Mouse (Mus musculus) mature B cell (primary cell): ENCODE results near the gene Hes6.

Source experiments
- in situ Hi-C: fragments of 300-500 bp; cut with MboI; formaldehyde crosslinking; loops from 2 replicates; pipeline ENCODE4 v1.14.3; 2019

The Hes6 gene

GRCm38 (mm10) chr1:91405406-91406169 is 8.2 kb downstream of the Hes6 start:
- in situ Hi-C loops, result no loop called here

GRCm38 (mm10) chr1:91404976-91405375 is 8.9 kb downstream of the Hes6 start:
- in situ Hi-C loops, result no loop called here

GRCm38 (mm10) chr1:91398260-91399062 is 15.4 kb downstream of the Hes6 start, which contains the start of gene Ilkap:
Gene Ilkap, minus strand, starts transcription at chr1:91398815.
- in situ Hi-C loops, result no loop called here

- in situ Hi-C loops, result no loop called here
Observed at GRCm38 (mm10) chr1:91397927-91398259, 15.9 kb downstream of the Hes6 start.

GRCm38 (mm10) chr1:91390369-91390768 is 23.5 kb downstream of the Hes6 start:
- in situ Hi-C loops, result no loop called here

- in situ Hi-C loops, result no loop called here
Observed at GRCm38 (mm10) chr1:91381091-91381471, 32.8 kb downstream of the Hes6 start.

GRCm38 (mm10) chr1:91380453-91381090 is 33.3 kb downstream of the Hes6 start:
- in situ Hi-C loops, result no loop called here

- in situ Hi-C loops, result no loop called here
Observed at GRCm38 (mm10) chr1:91373414-91373835, 40.4 kb downstream of the Hes6 start.

- in situ Hi-C loops, result no loop called here
Observed at GRCm38 (mm10) chr1:91370055-91370454, 43.8 kb downstream of the Hes6 start.

GRCm38 (mm10) chr1:91369408-91369807 is 44.4 kb downstream of the Hes6 start:
- in situ Hi-C loops, result no loop called here

- in situ Hi-C loops, result no loop called here
Observed at GRCm38 (mm10) chr1:91367295-91367694, 46.5 kb downstream of the Hes6 start.

- in situ Hi-C loops, result no loop called here
Observed at GRCm38 (mm10) chr1:91366215-91367108, 47.4 kb downstream of the Hes6 start, which contains the start of gene Erfe. Gene Erfe, plus strand, starts transcription at chr1:91366430.

GRCm38 (mm10) chr1:91365816-91366214 is 48.0 kb downstream of the Hes6 start:
- in situ Hi-C loops, result no loop called here

- in situ Hi-C loops, result no loop called here
Observed at GRCm38 (mm10) chr1:91364822-91365644, 48.8 kb downstream of the Hes6 start.

GRCm38 (mm10) chr1:91362113-91362512 is 51.7 kb downstream of the Hes6 start:
- in situ Hi-C loops, result no loop called here
